Mouse (Mus musculus) ES-Bruce4 (cell line): ENCODE measurements around the gene Ankrd37. TPM values are rescaled to one million over a fixed set of nuclear protein-coding genes. Genes with fewer than 3 reads are reported as not detected.

Experiments used
- H3K27ac ChIP-seq: 2 replicates; pipeline ENCODE4 v1.5.1; 2012; ENCODE audit warnings: low read length, inconsistent platforms; ENCODE audit not compliant: insufficient read depth
- H3K27me3 ChIP-seq: 2 replicates; pipeline ENCODE4 v1.6.1; 2012; ENCODE audit warnings: mild to moderate bottlenecking, low read length, inconsistent platforms; ENCODE audit not compliant: control insufficient read depth, poor library complexity, insufficient read depth, severe bottlenecking
- H3K36me3 ChIP-seq: 2 replicates; pipeline ENCODE4 v1.6.1; 2012; ENCODE audit warnings: inconsistent platforms, mild to moderate bottlenecking, low read length, moderate library complexity; ENCODE audit not compliant: control insufficient read depth, poor library complexity, insufficient read depth, severe bottlenecking
- H3K4me1 ChIP-seq: one replicate; pipeline ENCODE4 v1.8.1; 2011; ENCODE audit warnings: low read length; ENCODE audit not compliant: control insufficient read depth, insufficient read depth
- H3K4me3 ChIP-seq: 2 replicates; pipeline ENCODE4 v1.5.1; 2011; ENCODE audit warnings: low read depth, mild to moderate bottlenecking, low read length
- H3K9ac ChIP-seq: 2 replicates; pipeline ENCODE4 v1.6.1; 2012; ENCODE audit warnings: low read depth, mild to moderate bottlenecking, inconsistent platforms; ENCODE audit not compliant: poor library complexity, severe bottlenecking
- H3K9me3 ChIP-seq: replicated peaks from 2 replicates; pipeline ENCODE4 v1.6.1; 2012; ENCODE audit warnings: mild to moderate bottlenecking, low read length, inconsistent platforms; ENCODE audit not compliant: control insufficient read depth, poor library complexity, insufficient read depth, severe bottlenecking
- CTCF ChIP-seq: IDR thresholded peaks from one replicate; pipeline ENCODE4 v1.8.1; 2011; ENCODE audit warnings: low read depth, low read length
- EP300 ChIP-seq: IDR thresholded peaks from 2 replicates; pipeline ENCODE4 v1.6.1; 2011; ENCODE audit warnings: low read depth, low read length; ENCODE audit not compliant: insufficient read depth
- POLR2A ChIP-seq: IDR thresholded peaks from one replicate; pipeline ENCODE4 v1.8.1; 2011; ENCODE audit warnings: low read length; ENCODE audit not compliant: insufficient read depth
- polyA plus RNA-seq: library from polyadenylated mRNA; stranded (reverse); fragments of >200 nt; gene quantifications from 2 replicates; pipeline ENCODE4 v1.2.4, GENCODE M21; 2011; ENCODE audit warnings: low read depth; ENCODE audit not compliant: missing spikeins, insufficient read depth, insufficient read length

Ankrd37 gene
- 6.5 and 8.3 TPM in 2 replicates for polyA plus RNA-seq

DNA sequence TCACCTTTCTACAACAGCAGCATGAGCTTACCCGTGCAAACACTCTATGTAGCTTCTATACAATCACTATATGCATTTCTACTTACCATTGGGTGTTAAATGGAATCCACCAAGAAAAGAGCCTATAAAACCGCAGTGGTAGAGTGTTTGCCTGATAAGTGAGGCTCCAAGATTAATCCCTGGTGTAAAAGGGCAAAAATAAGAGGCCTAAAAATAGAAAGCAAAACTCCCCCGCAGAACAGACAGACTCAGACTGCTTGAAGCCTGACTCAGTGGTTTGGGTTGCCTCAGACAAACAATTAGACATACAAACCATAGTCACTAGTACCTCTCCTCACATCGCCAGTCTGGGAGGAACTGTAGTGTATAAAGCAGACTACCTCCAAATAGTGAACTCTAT is at the start of gene Ankrd37:
Gene Ankrd37 (minus strand): TSS at position 112 of the 400 bp plus-strand sequence.
- no peaks in the 10 kb centered on the region; the same call in 1 of the 2 replicates for H3K27me3 ChIP-seq
- no peak within 1 kb of the TSS for H3K9ac ChIP-seq
- H3K9me3 ChIP-seq = no peaks in the 10 kb centered on the region
- H3K4me3 ChIP-seq = no peak within 1 kb of the TSS
- no peak within 1 kb of the TSS for H3K27ac ChIP-seq
- no peaks in the 10 kb centered on the region for H3K36me3 ChIP-seq
- TF ChIP-seq EP300 = no peak
- no peak for TF ChIP-seq POLR2A
- TF ChIP-seq CTCF = no peak
- H3K4me1 ChIP-seq = peaks cover 2% of the 10 kb centered on the region

- Histone ChIP-seq H3K4me1 (no peaks in the 10 kb centered on the region), H3K27me3 (no peaks in the 10 kb centered on the region), H3K9me3 (0 out of 2 replicates have a peak, but pooled peaks cover 2% of the 10 kb centered on the region), H3K4me3 (no peak overlapping the region), H3K27ac (no peak overlapping the region), H3K9ac (no peak overlapping the region), H3K36me3 (no peaks in the 10 kb centered on the region)
- TF ChIP-seq POLR2A (no peak), EP300 (no peak), CTCF (no peak)
Observed at GRCm38 (mm10) chr8:46040260-46040659, 34.8 kb upstream of the Ankrd37 start.

GRCm38 (mm10) chr8:46039666-46040065 is 34.2 kb upstream of the Ankrd37 start:
- H3K36me3 ChIP-seq = no peaks in the 10 kb centered on the region
- H3K27ac ChIP-seq = no peak overlapping the region
- no peak overlapping the region for H3K9ac ChIP-seq
- H3K27me3 ChIP-seq = no peaks in the 10 kb centered on the region
- H3K4me1 ChIP-seq = no peaks in the 10 kb centered on the region
- H3K9me3 ChIP-seq = 0 out of 2 replicates have a peak, but pooled peaks cover 2% of the 10 kb centered on the region
- H3K4me3 ChIP-seq = no peak overlapping the region
- TF ChIP-seq EP300 (no peak), POLR2A (no peak), CTCF (no peak)

DNA sequence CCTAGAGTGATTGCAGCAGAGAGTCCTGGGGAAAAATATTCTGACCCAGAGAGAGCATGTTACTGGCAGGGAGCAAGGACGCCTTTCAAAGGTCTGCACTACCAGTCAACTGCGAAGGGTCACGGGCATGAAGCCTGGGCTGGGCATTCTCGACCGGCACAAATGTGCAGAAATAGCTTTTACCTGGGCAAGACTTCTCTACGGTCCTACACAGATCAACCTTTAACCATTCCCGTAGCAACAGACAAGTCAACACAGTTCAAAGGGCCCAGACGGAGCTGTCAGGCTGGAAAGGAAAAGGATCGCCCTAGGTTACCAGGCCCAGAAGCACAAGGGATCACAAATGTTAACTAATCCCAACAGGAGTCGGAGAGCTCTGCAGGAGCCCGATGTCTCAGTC is 30.7 kb upstream of the Ankrd37 start:
- TF ChIP-seq EP300 = no peak
- no peak for TF ChIP-seq CTCF
- no peak for TF ChIP-seq POLR2A
- no peaks in the 10 kb centered on the region for H3K36me3 ChIP-seq
- 0 out of 2 replicates have a peak, but pooled peaks cover 2% of the 10 kb centered on the region for H3K9me3 ChIP-seq
- no peak overlapping the region for H3K27ac ChIP-seq
- no peak overlapping the region for H3K9ac ChIP-seq
- H3K4me1 ChIP-seq = no peaks in the 10 kb centered on the region
- no peaks in the 10 kb centered on the region for H3K27me3 ChIP-seq
- no peak overlapping the region for H3K4me3 ChIP-seq

DNA sequence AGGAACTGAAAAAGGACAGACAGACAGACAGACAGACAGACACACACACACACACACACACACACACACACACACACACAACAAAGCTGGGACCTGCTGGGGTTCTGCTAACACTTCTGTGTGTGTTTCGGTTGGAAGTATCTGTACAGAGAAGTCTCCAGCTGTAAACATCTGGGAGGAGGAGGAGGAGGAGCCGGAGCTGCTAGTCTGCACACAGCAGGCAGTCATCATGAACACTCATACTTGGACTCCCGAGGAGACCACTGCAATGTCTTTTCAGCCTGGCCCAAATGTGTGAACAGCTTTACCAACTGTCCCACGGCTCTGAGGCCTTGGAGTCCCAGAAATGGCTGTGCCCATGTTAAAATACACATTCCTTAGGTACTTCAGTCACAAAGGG is 18.9 kb upstream of the Ankrd37 start:
- TF ChIP-seq POLR2A (no peak), EP300 (no peak), CTCF (no peak)
- H3K4me3 ChIP-seq = no peak overlapping the region
- no peaks in the 10 kb centered on the region for H3K27me3 ChIP-seq
- H3K9ac ChIP-seq = no peak overlapping the region
- no peak overlapping the region for H3K27ac ChIP-seq
- no peaks in the 10 kb centered on the region for H3K36me3 ChIP-seq
- H3K4me1 ChIP-seq = no peaks in the 10 kb centered on the region
- no peaks in the 10 kb centered on the region for H3K9me3 ChIP-seq

DNA sequence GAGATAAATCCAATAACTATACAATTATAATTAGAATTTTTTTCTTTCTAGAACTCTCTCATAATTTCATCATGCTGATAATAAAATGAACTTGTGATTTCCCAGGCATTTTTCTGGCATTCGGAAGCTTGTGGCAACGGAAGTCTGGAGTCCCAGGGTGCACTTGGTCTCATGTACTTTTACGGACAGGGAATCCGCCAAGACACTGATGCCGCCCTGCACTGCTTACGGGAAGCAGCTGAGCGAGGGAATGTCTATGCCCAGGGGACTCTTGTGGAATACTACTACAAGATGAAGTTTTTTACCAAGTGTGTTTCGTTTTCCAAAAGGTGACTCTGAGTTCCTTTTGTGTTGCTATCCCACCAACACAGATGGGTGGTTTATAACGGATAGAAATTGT is 17.3 kb upstream of the Ankrd37 start:
- no peaks in the 10 kb centered on the region for H3K4me1 ChIP-seq
- no peak overlapping the region for H3K4me3 ChIP-seq
- no peak overlapping the region for H3K9ac ChIP-seq
- H3K27ac ChIP-seq = no peak overlapping the region
- H3K36me3 ChIP-seq = no peaks in the 10 kb centered on the region
- no peak for TF ChIP-seq EP300
- TF ChIP-seq CTCF = no peak
- no peak for TF ChIP-seq POLR2A
- no peaks in the 10 kb centered on the region for H3K9me3 ChIP-seq
- no peaks in the 10 kb centered on the region for H3K27me3 ChIP-seq
